Mouse (Mus musculus) heart, postnatal 0 days (tissue): ENCODE measurements around the gene Hnrnpul2. TPM values are rescaled to one million over a fixed set of nuclear protein-coding genes. Genes with fewer than 3 reads are reported as not detected.

Experiments used
- ATAC-seq: fragments of 200-750 bp; cut with Nextera tagmentation; 2 replicates; pipeline ENCODE4 v1.8.0; 2017; ENCODE audit warnings: low read depth, moderate number of reproducible peaks, moderate library complexity; ENCODE audit not compliant: insufficient read depth
- DNase-seq: peaks from one replicate; pipeline ENCODE4 v3.0.0-alpha.2; 2016; ENCODE audit warnings: low spot score
- H3K27ac ChIP-seq: fragments of 300-500 bp; sonication (generic); 2 replicates; pipeline ENCODE4 v1.5.1; 2014; ENCODE audit warnings: low read depth, mild to moderate bottlenecking
- H3K27me3 ChIP-seq: fragments of 300-500 bp; sonication (generic); 2 replicates; pipeline ENCODE4 v1.6.1; 2014; ENCODE audit warnings: low read length, mixed read lengths; ENCODE audit not compliant: control insufficient read depth, insufficient read depth
- H3K36me3 ChIP-seq: fragments of 300-500 bp; sonication (generic); replicated peaks from 2 replicates; pipeline ENCODE4 v1.6.1; 2014; ENCODE audit warnings: low read length, mixed read lengths; ENCODE audit not compliant: control insufficient read depth, insufficient read depth
- H3K4me1 ChIP-seq: fragments of 300-500 bp; sonication (generic); 2 replicates; pipeline ENCODE4 v1.6.1; 2014; ENCODE audit warnings: antibody characterized with exemption; ENCODE audit not compliant: control insufficient read depth, insufficient read depth
- H3K4me2 ChIP-seq: fragments of 300-500 bp; sonication (generic); 2 replicates; pipeline ENCODE4 v1.6.1; 2014; ENCODE audit warnings: low read depth, mild to moderate bottlenecking, low read length, moderate library complexity
- H3K4me3 ChIP-seq: fragments of 300-500 bp; sonication (generic); 2 replicates; pipeline ENCODE4 v1.5.1; 2014; ENCODE audit warnings: low read depth, low read length
- H3K9ac ChIP-seq: fragments of 300-500 bp; sonication (generic); replicated peaks from 2 replicates; pipeline ENCODE4 v1.6.1; 2014; ENCODE audit warnings: low read depth, low read length, mixed read lengths
- H3K9me3 ChIP-seq: fragments of 300-500 bp; sonication (generic); replicated peaks from 2 replicates; pipeline ENCODE4 v1.6.1; 2016; ENCODE audit warnings: low read length; ENCODE audit not compliant: control insufficient read depth
- CTCF ChIP-seq: IDR thresholded peaks from 2 replicates; pipeline ENCODE4 v1.5.1; 2016; ENCODE audit warnings: antibody characterized with exemption, control low read depth, low read depth
- EP300 ChIP-seq: IDR thresholded peaks from 2 replicates; pipeline ENCODE4 v1.6.1; 2016; ENCODE audit warnings: antibody characterized with exemption, low read depth
- WGBS: fragments of 180-500 bp; shearing (Covaris S2); extraction: QIAGEN DNeasy Blood & Tissue Kit; methylation state at CpG from one replicate; pipeline ENCODE4 v1.1.7; 2014; 5-methylcytosine and 5-hydroxymethylcytosine counted together
- polyA plus RNA-seq: library from polyadenylated mRNA; unstranded; fragments of >200 nt; fragmentation: Nextera tagmentation; extraction: Ambion mirVana; gene quantifications from 2 replicates; pipeline ENCODE4 v1.2.1, GENCODE M21; 2015
- total RNA-seq: library from RNA; depleted of rRNA; stranded (reverse); fragments of >200 nt; gene quantifications from 2 replicates; pipeline ENCODE4 v1.2.3, GENCODE M21; 2014; ENCODE audit warnings: low replicate concordance

Hnrnpul2 gene
- total and polyA plus RNA-seq, 2 experiments from 2014 or later: 2.5 to 7.1 TPM

DNA sequence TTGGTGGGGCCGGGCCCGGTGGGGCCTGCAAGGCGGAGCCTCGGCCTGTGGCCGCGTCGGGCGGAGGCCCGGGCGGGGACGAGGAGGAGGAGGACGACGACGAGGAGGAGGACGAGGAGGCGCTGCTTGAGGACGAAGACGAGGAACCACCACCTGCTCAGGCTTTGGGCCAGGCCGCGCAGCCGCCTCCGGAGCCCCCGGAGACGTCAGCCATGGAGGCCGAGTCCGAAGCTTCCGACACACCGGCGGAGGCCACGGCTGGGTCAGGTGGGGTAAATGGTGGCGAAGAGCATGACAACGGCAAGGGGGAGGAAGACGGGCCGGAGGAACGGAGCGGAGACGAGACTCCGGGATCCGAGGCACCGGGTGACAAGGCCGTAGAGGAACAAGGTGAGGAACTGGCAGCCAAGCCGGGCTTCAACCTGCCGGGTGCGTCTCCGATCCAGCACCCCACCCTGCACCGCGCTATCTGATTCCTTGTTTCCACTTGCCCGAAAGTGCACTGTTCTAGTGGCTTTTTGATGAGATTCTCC lies 680 bp downstream of the Hnrnpul2 start:
- DNase-seq (no peak), ATAC-seq (peak; percentile 4)
- peak overlapping the region; percentile 97 for H3K9ac ChIP-seq
- H3K36me3 ChIP-seq: peaks cover 39% of the 10 kb centered on the region
- H3K4me2 ChIP-seq: peak overlapping the region; percentile 95
- no peaks in the 10 kb centered on the region for H3K9me3 ChIP-seq
- peak overlapping the region; percentile 99 for H3K27ac ChIP-seq
- H3K4me1 ChIP-seq: peaks cover 20% of the 10 kb centered on the region
- under 1% methylated on average over 39 of the region's 48 CpGs for WGBS
- H3K4me3 ChIP-seq: peak overlapping the region; percentile 96
- no peak for TF ChIP-seq CTCF
- no peak for TF ChIP-seq EP300
- no peaks in the 10 kb centered on the region for H3K27me3 ChIP-seq

DNA sequence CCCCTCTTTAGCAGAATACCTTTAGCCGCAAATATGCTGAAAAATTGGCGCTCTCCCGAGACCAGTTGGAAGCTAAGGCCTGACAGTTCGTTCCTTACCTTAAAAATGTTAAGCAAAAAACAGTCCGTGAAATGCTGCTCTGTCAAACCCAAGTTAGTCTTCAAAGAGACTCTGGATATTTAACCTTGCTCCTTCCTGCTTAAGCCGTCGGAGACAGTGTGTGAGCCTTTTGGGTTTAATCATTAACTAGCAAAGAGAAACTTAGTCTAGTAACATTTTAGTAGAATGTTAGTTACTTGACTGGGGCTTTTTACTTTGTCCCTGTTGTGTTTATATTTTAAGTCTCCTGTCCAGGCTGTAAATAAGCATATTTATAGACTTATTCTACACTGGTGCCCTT lies 1.3 kb downstream of the Hnrnpul2 start:
- Histone ChIP-seq H3K4me3 (peak overlapping the region; percentile 96), H3K27me3 (no peaks in the 10 kb centered on the region), H3K4me2 (peak overlapping the region; percentile 95), H3K9ac (peak overlapping the region; percentile 97), H3K9me3 (no peaks in the 10 kb centered on the region), H3K36me3 (peaks cover 42% of the 10 kb centered on the region), H3K27ac (peak overlapping the region; percentile 99), H3K4me1 (peaks cover 20% of the 10 kb centered on the region)
- TF ChIP-seq EP300 (no peak), CTCF (no peak)
- ATAC-seq (no peak), DNase-seq (no peak)
- WGBS: under 1% methylated on average over 7 of the region's 7 CpGs

DNA sequence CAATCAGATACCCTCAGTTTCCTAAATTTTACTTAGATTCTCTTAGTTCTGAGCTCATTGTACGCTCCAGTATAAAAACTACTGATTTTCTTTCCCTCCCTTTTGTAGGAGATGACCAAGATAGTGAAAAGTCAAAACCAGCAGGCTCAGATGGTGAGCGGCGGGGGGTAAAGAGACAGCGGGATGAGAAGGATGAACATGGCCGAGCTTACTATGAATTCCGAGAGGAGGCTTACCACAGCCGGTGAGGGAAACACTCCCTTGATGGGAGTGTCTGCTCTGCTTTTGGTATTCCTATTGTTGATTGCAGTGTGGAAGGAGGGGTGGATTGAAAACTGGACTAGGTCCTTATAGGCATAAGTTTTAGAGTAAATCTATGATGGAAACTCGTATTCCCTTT lies 2.9 kb downstream of the Hnrnpul2 start:
- H3K4me3 ChIP-seq: peak overlapping the region; percentile 96
- H3K4me1 ChIP-seq: peaks cover 18% of the 10 kb centered on the region
- ATAC-seq (no peak), DNase-seq (no peak)
- H3K27me3 ChIP-seq: no peaks in the 10 kb centered on the region
- H3K9me3 ChIP-seq: no peaks in the 10 kb centered on the region
- peak overlapping the region; percentile 21; the same call in 1 of the 2 replicates for H3K9ac ChIP-seq
- H3K4me2 ChIP-seq: peak overlapping the region; percentile 95
- 56% methylated on average over 8 of the region's 8 CpGs for WGBS
- TF ChIP-seq CTCF (no peak), EP300 (no peak)
- peaks cover 49% of the 10 kb centered on the region for H3K36me3 ChIP-seq
- no peak overlapping the region for H3K27ac ChIP-seq

DNA sequence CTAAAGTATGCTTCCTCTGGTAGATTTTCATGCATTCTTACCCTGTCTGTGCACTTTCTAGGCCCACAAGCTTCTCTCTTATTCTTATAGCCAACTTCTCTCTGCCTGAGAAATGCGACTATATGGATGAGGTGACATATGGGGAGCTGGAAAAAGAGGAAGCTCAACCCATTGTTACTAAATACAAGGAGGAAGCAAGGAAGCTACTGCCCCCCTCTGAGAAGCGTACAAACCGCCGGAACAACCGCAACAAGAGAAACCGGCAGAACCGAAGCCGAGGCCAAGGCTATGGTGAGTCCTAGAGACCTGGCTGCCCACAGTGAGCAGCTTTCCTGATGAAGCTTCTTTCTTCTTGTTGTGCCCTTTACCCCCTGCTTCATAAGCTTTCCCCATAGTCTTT lies 9.8 kb downstream of the Hnrnpul2 start, which contains the start of gene AC129217.1:
Gene AC129217.1, plus strand, starts transcription at position 114 of the 400 bp plus-strand sequence.
- TF ChIP-seq CTCF (no peak), EP300 (no peak)
- DNase-seq (no peak), ATAC-seq (no peak)
- H3K27me3 ChIP-seq: no peaks in the 10 kb centered on the region
- no peak within 1 kb of the TSS for H3K4me2 ChIP-seq
- 83% methylated on average over 8 of the region's 8 CpGs for WGBS
- H3K4me3 ChIP-seq: no peak within 1 kb of the TSS
- no peak within 1 kb of the TSS for H3K9ac ChIP-seq
- H3K4me1 ChIP-seq: no peaks in the 10 kb centered on the region
- H3K36me3 ChIP-seq: peaks cover 98% of the 10 kb centered on the region
- no peaks in the 10 kb centered on the region for H3K9me3 ChIP-seq
- no peak within 1 kb of the TSS for H3K27ac ChIP-seq

DNA sequence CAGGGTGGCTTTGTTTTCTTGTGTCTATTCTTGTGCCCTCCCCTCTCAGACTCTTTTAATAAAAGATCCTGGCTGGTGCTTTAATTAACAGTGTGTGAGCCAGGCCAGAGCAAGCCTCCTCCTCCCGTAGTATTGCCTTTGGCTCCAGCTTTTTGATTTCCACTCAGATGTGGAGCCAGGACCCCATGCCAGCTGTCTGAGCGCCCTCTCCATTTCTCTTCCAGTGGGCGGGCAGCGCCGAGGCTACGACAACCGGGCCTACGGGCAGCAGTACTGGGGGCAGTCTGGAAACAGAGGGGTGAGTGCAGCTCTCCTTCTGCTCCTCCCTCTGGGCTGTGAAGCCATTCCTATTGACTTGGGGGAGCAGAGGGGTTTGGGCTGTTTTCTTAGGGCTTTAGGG lies 10.9 kb downstream of the Hnrnpul2 start:
- H3K4me1 ChIP-seq: no peaks in the 10 kb centered on the region
- TF ChIP-seq EP300 (no peak), CTCF (no peak)
- H3K4me3 ChIP-seq: no peak overlapping the region
- no peak overlapping the region for H3K9ac ChIP-seq
- H3K27me3 ChIP-seq: no peaks in the 10 kb centered on the region
- DNase-seq (no peak), ATAC-seq (no peak)
- H3K27ac ChIP-seq: no peak overlapping the region
- no peaks in the 10 kb centered on the region for H3K9me3 ChIP-seq
- H3K4me2 ChIP-seq: no peak overlapping the region
- peaks cover 95% of the 10 kb centered on the region for H3K36me3 ChIP-seq
- WGBS: 85% methylated on average over 8 of the region's 8 CpGs

DNA sequence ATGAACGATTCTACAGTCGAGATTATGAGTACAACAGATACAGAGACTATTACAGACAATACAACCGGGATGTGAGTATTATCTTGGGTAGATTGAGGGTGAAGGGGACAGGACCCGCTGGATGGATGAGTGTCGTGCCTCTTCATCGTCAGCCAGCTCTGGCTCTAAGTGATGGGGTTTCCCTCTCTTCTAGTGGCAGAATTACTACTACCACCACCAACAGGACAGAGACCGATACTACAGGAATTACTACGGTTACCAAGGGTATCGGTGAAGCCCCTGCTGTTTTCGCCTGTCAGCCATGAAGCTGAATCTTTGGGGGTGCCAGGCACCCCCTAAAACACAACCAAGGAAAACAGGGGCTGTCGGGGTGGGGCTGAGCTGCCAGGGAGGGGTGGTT lies 11.5 kb downstream of the Hnrnpul2 start:
- no peak overlapping the region for H3K4me2 ChIP-seq
- H3K36me3 ChIP-seq: peaks cover 91% of the 10 kb centered on the region
- ATAC-seq: no peak
- no peak overlapping the region for H3K9ac ChIP-seq
- no peak overlapping the region for H3K4me3 ChIP-seq
- no peaks in the 10 kb centered on the region for H3K9me3 ChIP-seq
- no peak overlapping the region for H3K27ac ChIP-seq
- TF ChIP-seq CTCF (no peak), EP300 (no peak)
- WGBS: 78% methylated on average over 11 of the region's 11 CpGs
- no peak for DNase-seq
- H3K4me1 ChIP-seq: no peaks in the 10 kb centered on the region
- H3K27me3 ChIP-seq: no peaks in the 10 kb centered on the region
